Mouse (Mus musculus): ENCODE results near the gene Smim4. TPM values are rescaled to one million over a fixed set of nuclear protein-coding genes. Genes with fewer than 3 reads are reported as not detected.

Smim4 gene
- total RNA-seq, 1 experiment: 45.3 TPM

GRCm38 (mm10) chr14:31169508-31169907 lies 40.8 kb upstream of the Smim4 start:
- Histone ChIP-seq H3K9me3 (ENCODE audit: control insufficient read depth, insufficient read depth, low read depth, low read length) (no peaks in the 10 kb centered on the region), H3K4me1 (ENCODE audit: control insufficient read depth in 2 of 2, insufficient read depth in 2 of 2, low read length in 2 of 2, poor library complexity in 1 of 2) (peaks cover 0 to 5% of the 10 kb centered on the region in 2 experiments; a peak in 1 of 4 replicates), H3K36me3 (ENCODE audit: control insufficient read depth, insufficient read depth, low read length, poor library complexity, severe bottlenecking) (peaks cover 38% of the 10 kb centered on the region), H3K9ac (ENCODE audit: insufficient read depth, low read depth, low read length, poor library complexity, severe bottlenecking) (no peak overlapping the region), H3K4me3 (ENCODE audit: insufficient read depth in 1 of 2, low read depth in 1 of 2, low read length in 2 of 2, poor library complexity in 1 of 2, severe bottlenecking in 1 of 2) (no peak overlapping the region), H3K27ac (ENCODE audit: insufficient read depth, low read depth, low read length, poor library complexity, severe bottlenecking) (no peak overlapping the region)
- TF ChIP-seq ZC3H11A (IDR thresholded peaks at IDR 0.05; ENCODE audit: borderline replicate concordance, low read depth, low read length) (no peak), ZNF384 (IDR thresholded peaks at IDR 0.05; ENCODE audit: low read depth, low read length) (no peak), MAFK (IDR thresholded peaks at IDR 0.05; ENCODE audit: insufficient read depth, low read depth, low read length) (no peak), HCFC1 (IDR thresholded peaks at IDR 0.05; ENCODE audit: borderline replicate concordance, insufficient read depth, low read length) (no peak), CHD2 (IDR thresholded peaks at IDR 0.05; ENCODE audit: low read depth, low read length) (no peak)
- in situ Hi-C loops (cut with MboI; ENCODE audit: low sequenced_read_pairs in 2 of 2, unreplicated experiment in 2 of 2): no loop called here
- no peak for DNase-seq (ENCODE audit: low read depth, low spot score)

GRCm38 (mm10) chr14:31168425-31168824 lies 39.7 kb upstream of the Smim4 start, which contains the start of gene Stab1:
Gene Stab1 (minus strand): TSS chr14:31168641.
- TF ChIP-seq ZC3H11A (IDR thresholded peaks at IDR 0.05; ENCODE audit: borderline replicate concordance, low read depth, low read length) (no peak), HCFC1 (IDR thresholded peaks at IDR 0.05; ENCODE audit: borderline replicate concordance, insufficient read depth, low read length) (no peak), ZNF384 (IDR thresholded peaks at IDR 0.05; ENCODE audit: low read depth, low read length) (no peak), CHD2 (IDR thresholded peaks at IDR 0.05; ENCODE audit: low read depth, low read length) (no peak), MAFK (IDR thresholded peaks at IDR 0.05; ENCODE audit: insufficient read depth, low read depth, low read length) (no peak)
- in situ Hi-C loops (cut with MboI; ENCODE audit: low sequenced_read_pairs in 2 of 2, unreplicated experiment in 2 of 2): no loop called here
- H3K36me3 ChIP-seq (ENCODE audit: control insufficient read depth, insufficient read depth, low read length, poor library complexity, severe bottlenecking): peaks cover 27% of the 10 kb centered on the region
- no peak within 1 kb of the TSS for H3K9ac ChIP-seq (ENCODE audit: insufficient read depth, low read depth, low read length, poor library complexity, severe bottlenecking)
- no peak for DNase-seq (ENCODE audit: low read depth, low spot score)
- peaks cover 0 to 7% of the 10 kb centered on the region in 2 experiments; a peak in 1 of 4 replicates for H3K4me1 ChIP-seq (ENCODE audit: control insufficient read depth in 2 of 2, insufficient read depth in 2 of 2, low read length in 2 of 2, poor library complexity in 1 of 2)
- H3K4me3 ChIP-seq (ENCODE audit: insufficient read depth in 1 of 2, low read depth in 1 of 2, low read length in 2 of 2, poor library complexity in 1 of 2, severe bottlenecking in 1 of 2): no peak within 1 kb of the TSS
- no peaks in the 10 kb centered on the region for H3K9me3 ChIP-seq (ENCODE audit: control insufficient read depth, insufficient read depth, low read depth, low read length)
- no peak within 1 kb of the TSS for H3K27ac ChIP-seq (ENCODE audit: insufficient read depth, low read depth, low read length, poor library complexity, severe bottlenecking)

GRCm38 (mm10) chr14:31166827-31167226 lies 38.1 kb upstream of the Smim4 start:
- DNase-seq (ENCODE audit: low read depth, low spot score): no peak
- H3K27ac ChIP-seq (ENCODE audit: insufficient read depth, low read depth, low read length, poor library complexity, severe bottlenecking): no peak overlapping the region
- in situ Hi-C loops (cut with MboI; ENCODE audit: low sequenced_read_pairs in 2 of 2, unreplicated experiment in 2 of 2): no loop called here
- peaks cover 0 to 10% of the 10 kb centered on the region in 2 experiments; a peak in 1 of 4 replicates for H3K4me1 ChIP-seq (ENCODE audit: control insufficient read depth in 2 of 2, insufficient read depth in 2 of 2, low read length in 2 of 2, poor library complexity in 1 of 2)
- H3K9ac ChIP-seq (ENCODE audit: insufficient read depth, low read depth, low read length, poor library complexity, severe bottlenecking): no peak overlapping the region
- no peak for TF ChIP-seq CHD2 (IDR thresholded peaks at IDR 0.05; ENCODE audit: low read depth, low read length)
- TF ChIP-seq ZC3H11A (IDR thresholded peaks at IDR 0.05; ENCODE audit: borderline replicate concordance, low read depth, low read length): no peak
- no peak for TF ChIP-seq HCFC1 (IDR thresholded peaks at IDR 0.05; ENCODE audit: borderline replicate concordance, insufficient read depth, low read length)
- no peak for TF ChIP-seq MAFK (IDR thresholded peaks at IDR 0.05; ENCODE audit: insufficient read depth, low read depth, low read length)
- no peak for TF ChIP-seq ZNF384 (IDR thresholded peaks at IDR 0.05; ENCODE audit: low read depth, low read length)
- H3K4me3 ChIP-seq (ENCODE audit: insufficient read depth in 1 of 2, low read depth in 1 of 2, low read length in 2 of 2, poor library complexity in 1 of 2, severe bottlenecking in 1 of 2): no peak overlapping the region
- H3K9me3 ChIP-seq (ENCODE audit: control insufficient read depth, insufficient read depth, low read depth, low read length): no peaks in the 10 kb centered on the region
- peaks cover 11% of the 10 kb centered on the region for H3K36me3 ChIP-seq (ENCODE audit: control insufficient read depth, insufficient read depth, low read length, poor library complexity, severe bottlenecking)

- TF ChIP-seq HCFC1 (IDR thresholded peaks at IDR 0.05; ENCODE audit: borderline replicate concordance, insufficient read depth, low read length) (no peak), CHD2 (IDR thresholded peaks at IDR 0.05; ENCODE audit: low read depth, low read length) (no peak), MAFK (IDR thresholded peaks at IDR 0.05; ENCODE audit: insufficient read depth, low read depth, low read length) (no peak), ZC3H11A (IDR thresholded peaks at IDR 0.05; ENCODE audit: borderline replicate concordance, low read depth, low read length) (no peak)
- Histone ChIP-seq H3K4me1 (ENCODE audit: control insufficient read depth in 2 of 2, insufficient read depth in 2 of 2, low read length in 2 of 2, poor library complexity in 1 of 2) (peaks cover 0 to 10% of the 10 kb centered on the region in 2 experiments; a peak in 1 of 4 replicates), H3K9ac (ENCODE audit: insufficient read depth, low read depth, low read length, poor library complexity, severe bottlenecking) (no peak overlapping the region), H3K4me3 (ENCODE audit: insufficient read depth in 1 of 2, low read depth in 1 of 2, low read length in 2 of 2, poor library complexity in 1 of 2, severe bottlenecking in 1 of 2) (no peak overlapping the region), H3K9me3 (ENCODE audit: control insufficient read depth, insufficient read depth, low read depth, low read length) (no peaks in the 10 kb centered on the region), H3K27ac (ENCODE audit: insufficient read depth, low read depth, low read length, poor library complexity, severe bottlenecking) (no peak overlapping the region), H3K36me3 (ENCODE audit: control insufficient read depth, insufficient read depth, low read length, poor library complexity, severe bottlenecking) (peaks cover 4% of the 10 kb centered on the region)
- DNase-seq (ENCODE audit: low read depth, low spot score): no peak
- in situ Hi-C loops (cut with MboI; ENCODE audit: low sequenced_read_pairs in 2 of 2, unreplicated experiment in 2 of 2): no loop called here
Measured at GRCm38 (mm10) chr14:31165991-31166630, 37.4 kb upstream of the Smim4 start.

Measured in ES-E14 (cell line).